Mouse (Mus musculus) forebrain, embryonic 14.5 days (tissue): ENCODE data around the gene Atxn7l2. TPM values are rescaled to one million over a fixed set of nuclear protein-coding genes. Genes with fewer than 3 reads are reported as not detected.

Experiments
- ATAC-seq: fragments of 200-750 bp; cut with Nextera tagmentation; 2 replicates; pipeline ENCODE4 v1.8.0; 2017; ENCODE audit warnings: mild to moderate bottlenecking, moderate library complexity
- DNase-seq: peaks from one replicate; pipeline ENCODE4 v3.0.0-alpha.2; 2015; ENCODE audit warnings: low spot score
- H3K27ac ChIP-seq: fragments of 300-500 bp; sonication (generic); 2 replicates; pipeline ENCODE4 v1.5.1; 2014; ENCODE audit warnings: low read depth, mild to moderate bottlenecking, control low read depth, low read length, moderate library complexity
- H3K27me3 ChIP-seq: fragments of 300-500 bp; sonication (generic); replicated peaks from 2 replicates; pipeline ENCODE4 v1.6.1; 2014; ENCODE audit warnings: low read length, control low read depth, mixed read lengths; ENCODE audit not compliant: control insufficient read depth, insufficient read depth
- H3K36me3 ChIP-seq: fragments of 300-500 bp; sonication (generic); 2 replicates; pipeline ENCODE4 v1.6.1; 2014; ENCODE audit warnings: low read length, control low read depth; ENCODE audit not compliant: control insufficient read depth, insufficient read depth
- H3K4me1 ChIP-seq: fragments of 300-500 bp; sonication (generic); 2 replicates; pipeline ENCODE4 v1.6.1; 2014; ENCODE audit warnings: antibody characterized with exemption, low read length, control low read depth; ENCODE audit not compliant: control insufficient read depth, insufficient read depth
- H3K4me2 ChIP-seq: fragments of 300-500 bp; sonication (generic); 2 replicates; pipeline ENCODE4 v1.6.1; 2014; ENCODE audit warnings: mild to moderate bottlenecking, control low read depth, low read length
- H3K4me3 ChIP-seq: fragments of 300-500 bp; sonication (generic); 2 replicates; pipeline ENCODE4 v1.5.1; 2014; ENCODE audit warnings: low read depth, low read length, control low read depth
- H3K9ac ChIP-seq: fragments of 300-500 bp; sonication (generic); 2 replicates; pipeline ENCODE4 v1.6.1; 2014; ENCODE audit warnings: mild to moderate bottlenecking, low read length, control low read depth, moderate library complexity
- H3K9me3 ChIP-seq: fragments of 300-500 bp; sonication (generic); replicated peaks from 2 replicates; pipeline ENCODE4 v1.6.1; 2016; ENCODE audit warnings: low read length, control low read depth, mixed read lengths; ENCODE audit not compliant: control insufficient read depth
- WGBS: fragments of 180-500 bp; shearing (Covaris S2); extraction: QIAGEN DNeasy Blood & Tissue Kit; methylation state at CpG from one replicate; pipeline ENCODE4 v1.1.7; 2014; 5-methylcytosine and 5-hydroxymethylcytosine counted together
- polyA plus RNA-seq: library from polyadenylated mRNA; unstranded; fragments of >200 nt; fragmentation: Nextera tagmentation; extraction: Ambion mirVana; gene quantifications from 2 replicates; pipeline ENCODE4 v1.2.1, GENCODE M21; 2014

The Atxn7l2 gene
- polyA plus RNA-seq, 1 experiment from 2014 or later: 24.1 TPM

GRCm38 (mm10) chr3:108227521-108227920 lies 16.8 kb upstream of the Atxn7l2 start:
- H3K9ac ChIP-seq: no peak overlapping the region
- no peak for DNase-seq
- peaks cover 30% of the 10 kb centered on the region for H3K27me3 ChIP-seq
- no peaks in the 10 kb centered on the region for H3K36me3 ChIP-seq
- ATAC-seq: no peak
- no peaks in the 10 kb centered on the region for H3K9me3 ChIP-seq
- H3K4me1 ChIP-seq: peaks cover 9% of the 10 kb centered on the region; the same call in 1 of the 2 replicates
- H3K4me3 ChIP-seq: 0 out of 2 replicates have a peak overlapping the region, but pooled peaks have one; percentile 40
- 83% methylated on average over 2 of the region's 2 CpGs for WGBS
- H3K4me2 ChIP-seq: peak overlapping the region; percentile 71; the same call in 1 of the 2 replicates
- no peak overlapping the region for H3K27ac ChIP-seq

GRCm38 (mm10) chr3:108226558-108227350 lies 16.0 kb upstream of the Atxn7l2 start, which contains the start of gene Sypl2:
Gene Sypl2 (minus strand): TSS chr3:108226648.
- peaks cover 30% of the 10 kb centered on the region for H3K27me3 ChIP-seq
- WGBS: 1% methylated on average over 44 of the region's 44 CpGs
- H3K36me3 ChIP-seq: no peaks in the 10 kb centered on the region
- peak; percentile 69 for DNase-seq
- peak within 1 kb of the TSS; percentile 40 for H3K4me3 ChIP-seq
- peaks cover 9% of the 10 kb centered on the region; the same call in 1 of the 2 replicates for H3K4me1 ChIP-seq
- peak; percentile 70 for ATAC-seq
- H3K4me2 ChIP-seq: peak within 1 kb of the TSS; percentile 71
- peak within 1 kb of the TSS; percentile 56 for H3K9ac ChIP-seq
- H3K27ac ChIP-seq: no peak within 1 kb of the TSS
- no peaks in the 10 kb centered on the region for H3K9me3 ChIP-seq

GRCm38 (mm10) chr3:108225711-108226557 lies 15.2 kb upstream of the Atxn7l2 start:
- Histone ChIP-seq H3K4me3 (peak overlapping the region; percentile 40), H3K27me3 (peaks cover 30% of the 10 kb centered on the region), H3K4me2 (peak overlapping the region; percentile 71), H3K9me3 (no peaks in the 10 kb centered on the region), H3K36me3 (no peaks in the 10 kb centered on the region), H3K4me1 (peaks cover 9% of the 10 kb centered on the region; the same call in 1 of the 2 replicates), H3K27ac (no peak overlapping the region), H3K9ac (peak overlapping the region; percentile 56)
- ATAC-seq (peak; percentile 32), DNase-seq (no peak)
- WGBS: 3% methylated on average over 57 of the region's 67 CpGs

- no peak overlapping the region for H3K27ac ChIP-seq
- H3K4me1 ChIP-seq: no peaks in the 10 kb centered on the region
- WGBS: 73% methylated on average over 3 of the region's 3 CpGs
- no peaks in the 10 kb centered on the region for H3K36me3 ChIP-seq
- ATAC-seq (no peak), DNase-seq (no peak)
- H3K9me3 ChIP-seq: no peaks in the 10 kb centered on the region
- peaks cover 11% of the 10 kb centered on the region; the same call in 1 of the 2 replicates for H3K27me3 ChIP-seq
- H3K9ac ChIP-seq: no peak overlapping the region
- no peak overlapping the region for H3K4me3 ChIP-seq
- no peak overlapping the region for H3K4me2 ChIP-seq
These were observed 9.9 kb upstream of the Atxn7l2 start for GRCm38 (mm10) chr3:108220661-108221060.

GRCm38 (mm10) chr3:108214734-108215133 lies 4.0 kb upstream of the Atxn7l2 start:
- no peaks in the 10 kb centered on the region for H3K36me3 ChIP-seq
- WGBS: 16% methylated on average over 5 of the region's 5 CpGs
- H3K27ac ChIP-seq: no peak overlapping the region
- H3K4me1 ChIP-seq: peaks cover 12% of the 10 kb centered on the region; the same call in 1 of the 2 replicates
- no peak overlapping the region for H3K4me2 ChIP-seq
- DNase-seq (no peak), ATAC-seq (no peak)
- H3K9me3 ChIP-seq: no peaks in the 10 kb centered on the region
- H3K9ac ChIP-seq: no peak overlapping the region
- no peaks in the 10 kb centered on the region for H3K27me3 ChIP-seq
- no peak overlapping the region for H3K4me3 ChIP-seq

GRCm38 (mm10) chr3:108212406-108212805 lies 1.7 kb upstream of the Atxn7l2 start:
- H3K27me3 ChIP-seq: no peaks in the 10 kb centered on the region
- DNase-seq (no peak), ATAC-seq (no peak)
- 86% methylated on average over 8 of the region's 8 CpGs for WGBS
- peaks cover 29% of the 10 kb centered on the region for H3K4me1 ChIP-seq
- H3K4me3 ChIP-seq: no peak overlapping the region
- peak overlapping the region; percentile 97 for H3K27ac ChIP-seq
- peak overlapping the region; percentile 74; the same call in 1 of the 2 replicates for H3K4me2 ChIP-seq
- H3K9ac ChIP-seq: no peak overlapping the region
- peaks cover 9% of the 10 kb centered on the region for H3K36me3 ChIP-seq
- no peaks in the 10 kb centered on the region for H3K9me3 ChIP-seq

GRCm38 (mm10) chr3:108211845-108212244 lies 1.1 kb upstream of the Atxn7l2 start:
- H3K27ac ChIP-seq: peak overlapping the region; percentile 97
- ATAC-seq (peak; percentile 9; the same call in 1 of the 2 replicates), DNase-seq (peak; percentile 92)
- 31% methylated on average over 6 of the region's 6 CpGs for WGBS
- H3K4me1 ChIP-seq: peaks cover 32% of the 10 kb centered on the region
- H3K27me3 ChIP-seq: no peaks in the 10 kb centered on the region
- no peak overlapping the region for H3K4me3 ChIP-seq
- H3K9ac ChIP-seq: no peak overlapping the region
- peaks cover 14% of the 10 kb centered on the region for H3K36me3 ChIP-seq
- H3K9me3 ChIP-seq: no peaks in the 10 kb centered on the region
- H3K4me2 ChIP-seq: peak overlapping the region; percentile 74; the same call in 1 of the 2 replicates

- DNase-seq (peak; percentile 99), ATAC-seq (peak; percentile 94)
- no peaks in the 10 kb centered on the region for H3K9me3 ChIP-seq
- peak overlapping the region; percentile 64 for H3K4me3 ChIP-seq
- peak overlapping the region; percentile 87 for H3K4me2 ChIP-seq
- peaks cover 31% of the 10 kb centered on the region for H3K36me3 ChIP-seq
- peaks cover 32% of the 10 kb centered on the region for H3K4me1 ChIP-seq
- under 1% methylated on average over 67 of the region's 72 CpGs for WGBS
- H3K27me3 ChIP-seq: no peaks in the 10 kb centered on the region
- peak overlapping the region; percentile 97 for H3K27ac ChIP-seq
- peak overlapping the region; percentile 82 for H3K9ac ChIP-seq
These were observed 576 bp downstream of the Atxn7l2 start for GRCm38 (mm10) chr3:108209946-108210770.
